Mouse (Mus musculus) lung, postnatal 36 days (tissue): ENCODE results near the gene Ppm1b.

ENCODE experiments used
- DNase-seq: peaks from one replicate; pipeline ENCODE4 v3.0.0; 2022; ENCODE audit warnings: mixed read lengths

Gene Ppm1b

DNA sequence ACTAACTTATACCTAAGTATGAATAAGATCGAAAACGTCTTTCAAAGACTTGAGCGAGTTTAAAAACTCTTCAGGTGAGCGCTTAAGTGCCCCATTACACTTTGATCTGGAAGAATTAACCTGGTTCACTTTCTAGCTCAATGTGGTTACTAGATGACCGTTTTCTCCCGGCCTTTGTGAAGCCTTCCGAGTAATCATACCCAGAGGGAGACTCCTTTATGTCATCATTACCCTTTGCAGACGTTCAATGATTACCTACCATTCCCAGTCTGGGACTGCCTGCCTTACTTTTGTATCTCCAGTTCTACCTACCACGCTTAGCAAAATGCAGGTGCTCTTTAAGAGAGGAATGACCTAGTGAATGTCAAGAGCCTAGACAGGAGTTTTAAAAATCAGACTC is at the start of gene Ppm1b:
Gene Ppm1b, plus strand, starts transcription at position 301 of the 400 bp plus-strand sequence.
- DNase-seq: no peak

DNA sequence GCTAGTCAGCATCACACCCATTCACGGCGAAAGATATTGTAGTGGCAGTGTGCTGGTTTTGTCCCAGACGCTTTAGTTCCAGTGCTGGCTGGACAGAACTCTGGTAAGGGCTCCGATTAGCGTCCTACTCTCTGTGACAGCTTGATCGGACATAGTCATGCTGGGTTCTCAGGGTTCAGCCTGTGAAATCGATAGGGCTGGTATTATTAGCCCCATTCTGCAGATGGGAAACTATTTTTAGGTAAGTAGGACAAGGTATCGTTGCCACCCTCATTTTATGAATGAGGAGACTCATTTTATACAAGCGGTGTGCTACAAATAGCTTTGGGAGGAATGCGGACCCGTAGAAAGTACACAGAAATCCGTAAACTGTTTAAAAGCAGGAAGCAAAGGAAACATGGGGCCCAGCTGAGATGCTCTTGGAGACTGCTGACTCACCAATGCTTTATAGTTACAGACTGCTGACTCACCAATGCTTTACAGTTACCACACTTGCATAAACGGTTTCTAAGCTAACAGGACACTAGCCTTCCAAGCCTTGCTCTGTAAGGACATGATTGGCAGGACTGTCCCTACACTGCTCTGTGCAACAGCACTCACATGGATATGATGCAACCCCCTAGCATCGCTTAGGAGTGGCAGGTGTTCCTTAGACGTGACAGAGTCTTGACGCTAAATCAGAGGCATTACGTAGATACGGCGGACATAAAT is 34.7 kb upstream of the Ppm1b start:
- no peak for DNase-seq

DNA sequence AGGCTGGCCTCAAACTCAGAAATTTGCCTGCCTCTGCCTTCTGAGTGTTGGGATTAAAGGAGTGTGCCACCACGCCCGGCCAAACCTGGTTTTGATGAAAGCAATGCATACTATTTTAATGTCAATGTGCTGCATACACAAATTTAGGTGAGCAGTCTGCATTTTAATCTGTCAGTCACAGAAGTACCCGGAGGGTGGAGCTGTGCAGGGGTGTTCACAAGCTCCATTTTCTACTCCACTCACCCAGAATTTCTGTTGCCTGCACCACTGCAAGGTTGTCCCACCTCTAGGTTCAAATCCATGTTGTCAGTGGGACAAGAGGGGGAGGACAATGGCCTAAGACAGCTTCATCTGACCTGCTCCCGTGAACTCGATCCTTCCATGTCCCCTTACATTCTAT is 31.8 kb upstream of the Ppm1b start:
- no peak for DNase-seq

DNA sequence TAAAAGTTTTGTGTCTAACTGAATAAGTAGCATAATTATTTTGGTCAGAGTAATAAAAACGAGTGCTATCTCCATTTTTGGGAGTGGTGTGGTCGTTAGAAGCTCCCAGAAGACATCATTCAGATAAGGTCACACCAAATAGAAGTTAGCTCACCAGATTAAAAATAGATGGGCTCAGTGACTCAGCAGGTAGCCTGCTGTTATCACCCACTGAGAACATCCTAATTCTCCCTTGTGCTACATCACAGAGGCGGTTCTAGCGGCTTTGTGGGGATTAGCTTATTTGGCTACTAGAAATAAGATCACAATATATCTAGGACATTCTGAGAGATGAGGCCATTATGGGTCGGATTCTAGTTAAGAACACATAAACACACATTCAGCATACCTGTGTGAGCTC is 30.3 kb upstream of the Ppm1b start:
- DNase-seq: no peak

DNA sequence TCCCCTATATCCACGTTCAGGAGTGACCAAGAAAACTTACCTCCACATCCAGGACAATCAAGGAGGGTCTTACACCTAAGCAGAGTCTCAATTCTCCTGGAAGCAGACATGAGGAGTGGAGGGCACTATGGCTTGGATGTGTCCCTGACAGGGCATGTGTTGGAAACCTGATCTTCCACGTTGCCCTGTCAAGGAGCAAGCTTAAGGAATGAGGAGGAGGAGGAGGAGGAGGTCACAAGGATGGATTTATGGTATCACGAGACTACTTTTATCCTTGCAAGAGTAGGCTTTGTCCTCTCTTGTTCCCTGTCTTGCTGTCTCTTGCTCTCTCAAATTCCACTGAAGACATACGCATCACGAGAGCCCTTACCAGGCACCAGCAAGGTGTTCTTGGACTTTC is 29.0 kb upstream of the Ppm1b start:
- DNase-seq: no peak

DNA sequence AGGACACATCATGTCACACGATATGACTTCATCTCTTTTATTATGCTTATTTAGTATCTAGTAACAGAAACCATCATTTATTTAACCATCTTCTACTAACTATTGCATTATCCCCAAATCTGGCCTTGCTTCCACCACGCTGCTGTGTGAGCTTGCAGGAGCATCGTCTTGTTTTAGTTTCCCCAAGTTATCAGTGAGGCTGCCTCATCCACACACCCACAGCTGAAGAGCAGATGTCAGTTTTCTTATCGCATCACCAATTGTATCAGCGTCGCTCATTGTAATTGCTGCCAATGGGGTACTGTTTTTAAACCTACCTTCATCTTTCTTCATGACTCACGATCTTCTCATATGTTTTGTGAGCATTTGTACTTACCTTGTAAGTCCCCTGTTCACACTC is 23.6 kb upstream of the Ppm1b start:
- DNase-seq: no peak

DNA sequence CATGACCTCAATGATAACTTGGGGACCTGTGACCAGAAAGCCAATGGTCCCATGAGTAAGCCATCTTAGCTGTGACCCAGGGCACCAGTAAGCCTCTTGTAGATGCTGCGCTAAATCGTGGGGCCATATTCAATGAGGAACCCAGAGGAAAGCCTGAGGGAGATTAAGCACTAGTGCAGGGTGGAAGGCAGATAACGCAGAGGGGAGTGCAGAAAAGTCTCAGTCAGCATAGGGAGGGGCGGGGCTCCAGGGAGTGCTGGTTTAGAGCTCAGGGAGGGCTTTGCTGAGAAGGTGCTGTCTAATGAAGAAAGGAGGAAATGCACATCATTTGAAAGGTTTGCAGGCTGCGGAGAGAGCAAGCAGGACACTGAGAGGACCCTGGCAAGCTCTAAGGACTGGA is 22.6 kb upstream of the Ppm1b start:
- DNase-seq: no peak

DNA sequence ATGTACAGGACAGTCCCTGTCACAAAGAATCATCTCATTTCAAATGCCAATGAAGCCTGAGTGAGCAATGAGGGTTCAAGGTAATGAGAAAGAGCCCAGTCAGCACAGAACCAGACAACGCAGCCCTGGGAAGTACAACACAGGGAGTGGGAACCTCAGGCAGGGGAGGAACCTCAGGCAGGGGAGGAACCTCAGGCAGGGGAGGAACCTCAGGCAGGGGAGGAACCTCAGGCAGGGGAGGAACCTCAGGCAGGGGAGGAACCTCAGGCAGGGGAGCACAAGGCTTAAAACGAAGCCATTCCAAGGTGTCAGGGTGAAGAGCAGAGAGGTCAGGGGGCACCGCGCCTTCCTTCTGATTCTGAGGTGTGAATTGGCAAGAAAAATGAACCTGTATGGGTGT is 20.9 kb upstream of the Ppm1b start:
- DNase-seq: peak; percentile 1

DNA sequence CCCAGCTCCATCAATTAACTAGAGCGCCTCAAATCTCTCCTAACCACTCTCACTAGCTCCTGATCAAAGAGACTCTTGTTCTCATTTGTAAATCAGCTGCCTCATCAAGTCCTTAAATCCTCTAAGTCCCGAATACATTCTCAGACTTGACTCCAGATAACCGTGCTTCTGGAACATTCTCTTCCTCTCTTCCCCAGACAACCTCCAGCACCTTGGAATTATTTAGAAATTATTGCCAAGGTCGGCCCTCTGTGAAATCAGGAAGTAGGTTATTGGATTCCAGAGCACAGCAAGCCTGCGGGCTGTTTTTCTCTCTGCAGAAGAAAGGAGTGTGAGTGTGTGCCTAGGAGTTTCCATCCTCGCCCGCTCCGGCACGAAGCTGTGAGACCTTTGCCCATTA is 20.2 kb upstream of the Ppm1b start:
- DNase-seq: no peak

DNA sequence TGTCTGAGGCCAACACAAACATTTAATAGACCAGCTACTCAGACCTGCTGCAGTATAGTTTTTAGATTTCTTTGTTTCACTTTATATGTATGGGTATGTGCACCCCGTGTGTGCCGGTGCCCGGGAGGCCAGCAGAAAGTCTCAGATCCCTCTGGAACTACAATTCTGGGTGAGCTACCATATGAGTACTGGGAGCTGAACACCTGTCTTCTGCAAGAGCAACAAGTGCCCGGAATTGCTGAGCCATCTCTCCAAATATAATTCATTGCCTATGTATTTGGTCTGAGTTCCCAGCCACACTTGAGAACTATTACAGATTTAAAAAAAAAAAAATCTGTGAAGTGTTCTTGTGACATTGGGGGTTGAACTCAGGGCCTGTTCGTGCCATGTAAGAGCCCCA is 19.7 kb upstream of the Ppm1b start:
- DNase-seq: no peak

DNA sequence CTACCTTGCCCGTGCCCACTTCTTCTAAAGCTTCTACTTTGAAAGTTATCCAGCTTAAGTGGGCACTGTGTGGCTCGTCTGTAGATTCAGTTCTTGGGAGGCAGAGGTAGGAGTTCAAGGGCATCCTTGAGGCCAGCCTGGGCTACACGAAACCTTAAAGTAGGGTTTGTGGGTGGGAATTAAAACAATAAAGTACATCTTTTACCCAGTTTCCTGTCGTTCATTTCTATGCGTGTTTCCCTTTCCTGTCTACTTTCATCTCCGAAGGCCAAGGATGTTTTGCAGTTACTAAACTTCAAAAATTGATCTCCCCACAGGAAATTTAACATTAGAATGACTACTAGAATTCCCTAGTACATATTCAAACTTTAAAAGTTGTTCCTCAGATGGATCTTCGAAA is 19.3 kb upstream of the Ppm1b start:
- no peak for DNase-seq

DNA sequence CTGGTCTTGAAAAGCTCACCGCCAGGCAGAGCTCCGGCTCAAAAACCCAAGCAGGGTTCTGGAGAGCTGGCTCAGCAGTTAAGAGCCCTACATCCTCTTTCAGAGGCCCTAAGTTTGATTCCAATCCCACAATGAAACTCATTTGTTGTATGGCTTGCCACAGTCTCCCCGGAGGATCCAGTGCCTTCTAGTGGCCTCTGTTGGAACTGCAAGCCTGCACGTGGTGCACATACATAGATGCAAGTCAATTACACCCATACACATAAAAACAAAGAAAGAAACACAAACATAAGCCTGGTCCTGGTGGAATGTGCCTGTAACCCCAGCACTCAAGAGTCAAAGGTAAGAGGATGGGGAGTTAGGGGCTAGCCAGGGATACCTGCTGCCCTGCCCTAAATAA is 18.3 kb upstream of the Ppm1b start:
- DNase-seq: no peak

DNA sequence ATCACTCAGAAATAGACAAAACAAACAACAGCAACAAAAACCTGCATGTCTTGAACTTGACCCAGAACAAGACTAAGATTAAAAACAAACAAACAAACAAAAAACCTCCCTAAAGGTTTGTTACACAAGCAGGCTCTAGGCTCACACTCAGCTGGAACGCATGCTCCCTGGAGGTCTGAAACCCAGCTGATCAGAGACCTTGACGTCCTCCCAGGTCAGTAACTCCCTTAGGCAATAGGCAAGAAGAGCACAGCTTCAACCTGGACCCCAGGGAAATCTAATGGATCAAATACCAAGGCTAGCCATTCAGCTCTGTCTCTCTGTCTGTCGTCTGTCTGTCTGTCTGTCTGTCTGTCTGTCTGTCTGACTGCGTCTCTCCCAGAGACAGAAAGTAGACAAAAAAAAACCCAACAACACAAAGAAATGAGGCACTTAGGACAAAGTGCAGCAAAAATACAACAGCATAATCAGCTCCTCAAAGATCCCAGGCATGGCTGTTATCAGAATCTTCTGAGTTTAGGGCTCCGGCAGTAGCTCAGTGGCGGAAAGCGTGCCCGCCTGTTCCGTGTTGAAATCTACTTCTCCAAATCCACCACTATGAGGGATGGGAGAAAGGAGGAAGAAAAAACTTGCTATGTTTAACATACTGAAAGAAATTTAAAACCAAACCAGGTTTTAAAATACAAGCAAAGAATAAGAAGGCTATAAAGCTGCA is 16.4 kb upstream of the Ppm1b start:
- no peak for DNase-seq

DNA sequence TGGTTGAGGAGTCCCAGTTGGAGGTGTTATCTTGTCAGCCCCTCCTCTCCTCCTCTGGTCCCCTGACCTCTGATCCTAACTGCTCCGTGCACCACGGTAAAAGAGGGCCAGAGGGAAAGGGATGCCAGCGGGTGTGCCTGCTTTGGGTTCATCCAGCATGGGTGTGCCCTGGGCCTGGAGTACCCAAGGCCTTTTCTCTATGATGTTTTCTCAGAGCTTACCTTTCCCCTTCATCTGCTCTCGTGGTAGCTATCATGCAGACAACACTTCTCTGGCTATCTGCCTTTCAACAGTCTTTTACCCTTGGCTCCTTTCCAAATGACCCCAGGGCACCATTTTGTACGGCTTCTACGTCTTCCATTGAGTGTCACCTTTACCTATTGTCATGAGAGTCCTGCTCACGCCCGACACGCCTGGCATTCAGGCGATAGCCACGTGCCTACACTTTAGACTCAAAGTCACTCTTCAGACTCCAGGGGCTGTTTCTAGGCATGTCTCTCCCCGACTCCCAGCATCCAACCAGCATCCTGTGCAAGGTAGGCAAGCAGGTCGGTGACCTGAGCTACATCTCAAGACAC is 15.2 kb upstream of the Ppm1b start:
- DNase-seq: no peak

DNA sequence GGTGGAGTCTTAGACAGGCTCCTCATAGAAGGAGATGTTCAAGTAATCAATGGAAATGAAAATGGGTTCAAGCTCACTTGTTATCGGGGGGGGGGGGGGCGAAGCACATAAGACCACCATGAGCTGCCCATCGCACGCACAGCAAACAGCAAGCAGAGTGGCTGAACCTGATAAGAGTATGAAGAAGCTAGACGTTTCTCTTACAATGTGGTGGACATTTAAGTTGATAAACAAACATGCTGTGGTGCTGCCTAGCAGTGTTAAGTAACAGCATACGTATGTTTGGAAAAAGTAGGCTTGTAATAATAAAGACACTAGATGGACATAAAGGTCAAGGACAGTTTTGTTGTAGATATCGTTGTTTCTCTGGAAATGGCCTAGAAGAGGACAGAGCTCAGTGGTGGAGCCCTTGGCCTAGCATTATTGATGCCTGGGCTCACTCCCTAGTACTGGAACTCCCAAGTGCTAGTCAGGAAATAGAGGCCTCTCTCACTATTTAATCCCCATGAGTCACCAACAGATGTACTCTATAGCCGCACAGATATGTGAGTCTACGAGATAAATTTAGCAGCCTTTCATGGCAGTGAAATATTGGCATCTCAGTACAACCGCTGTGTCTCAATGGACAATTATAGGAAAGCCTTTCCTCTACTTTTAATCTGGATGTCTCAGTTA is 14.0 kb upstream of the Ppm1b start:
- DNase-seq: no peak

DNA sequence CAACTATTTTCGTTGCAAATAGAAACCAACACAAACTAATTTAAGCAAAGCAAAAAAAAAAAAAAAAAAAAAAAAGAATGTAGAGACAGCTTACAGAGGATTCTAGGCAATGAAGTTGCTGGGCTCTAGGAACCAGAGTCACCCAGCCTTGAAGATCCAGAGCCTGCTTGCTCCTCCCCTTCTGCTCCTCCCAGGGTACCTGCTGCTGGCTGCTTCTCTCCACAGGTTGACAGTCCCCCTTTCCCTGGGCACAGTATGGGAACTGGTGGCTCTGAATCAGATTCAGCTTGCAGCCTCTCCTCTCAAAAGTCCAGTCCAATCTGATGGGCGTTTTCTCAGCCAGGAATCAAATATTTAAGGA is 13.5 kb upstream of the Ppm1b start:
- no peak for DNase-seq

DNA sequence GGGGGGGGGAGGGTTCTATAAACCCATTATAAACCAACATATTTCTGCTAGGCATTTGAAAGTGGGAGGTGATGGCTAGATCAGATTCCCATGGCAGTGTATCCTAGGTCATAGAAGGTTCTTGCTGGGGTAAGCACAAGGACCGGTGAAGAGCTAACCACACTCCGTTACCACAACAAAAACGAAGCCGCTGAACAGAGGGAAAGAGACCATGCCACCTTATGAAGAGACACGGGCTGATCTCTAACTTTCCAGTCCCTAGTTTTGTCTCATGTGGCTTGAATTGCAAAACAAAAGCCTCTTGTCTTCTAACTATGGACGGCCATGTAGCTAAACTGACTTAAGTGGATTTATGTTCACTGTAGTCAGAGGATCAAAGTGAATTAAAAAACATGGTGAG is 12.2 kb upstream of the Ppm1b start:
- DNase-seq: no peak

DNA sequence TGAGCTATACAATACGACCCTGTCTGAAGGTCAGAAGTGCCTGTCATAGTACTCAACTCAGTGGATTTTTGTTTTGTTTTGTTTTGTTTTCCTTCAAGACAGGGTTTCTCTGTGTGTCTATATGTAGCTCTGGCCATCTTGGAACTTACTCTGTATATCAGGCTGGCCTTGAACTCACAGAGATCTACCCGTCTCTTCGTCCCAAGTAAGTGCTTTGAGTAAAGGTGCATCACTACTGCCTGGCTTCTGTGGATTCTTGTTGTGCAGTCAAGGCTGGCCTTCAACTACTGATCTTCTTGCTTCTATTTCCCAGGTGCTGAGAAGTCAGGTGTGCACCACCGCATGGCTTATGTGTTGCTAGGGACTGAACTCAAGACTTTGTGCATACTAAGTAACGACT is 4.0 kb upstream of the Ppm1b start:
- DNase-seq: no peak

DNA sequence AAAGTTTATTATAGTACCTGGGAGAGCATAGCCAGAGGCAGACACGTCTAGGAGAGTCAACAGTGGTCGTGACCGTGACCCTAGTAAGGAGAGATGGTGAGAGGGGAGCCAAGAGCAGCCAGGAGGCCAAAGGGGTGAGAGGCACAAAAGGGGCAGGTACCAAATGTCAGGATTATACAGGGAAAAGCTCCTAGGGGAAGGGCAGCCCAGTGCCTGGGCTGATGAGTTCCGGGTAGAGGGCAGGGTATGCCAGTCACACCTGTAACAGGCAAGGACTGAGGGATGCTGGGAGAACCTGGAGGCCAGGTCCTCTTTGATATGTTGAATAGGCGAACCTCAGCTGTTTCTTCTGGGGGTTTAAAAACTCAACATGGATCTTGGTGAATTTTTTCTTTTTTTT is 2.8 kb upstream of the Ppm1b start:
- no peak for DNase-seq

DNA sequence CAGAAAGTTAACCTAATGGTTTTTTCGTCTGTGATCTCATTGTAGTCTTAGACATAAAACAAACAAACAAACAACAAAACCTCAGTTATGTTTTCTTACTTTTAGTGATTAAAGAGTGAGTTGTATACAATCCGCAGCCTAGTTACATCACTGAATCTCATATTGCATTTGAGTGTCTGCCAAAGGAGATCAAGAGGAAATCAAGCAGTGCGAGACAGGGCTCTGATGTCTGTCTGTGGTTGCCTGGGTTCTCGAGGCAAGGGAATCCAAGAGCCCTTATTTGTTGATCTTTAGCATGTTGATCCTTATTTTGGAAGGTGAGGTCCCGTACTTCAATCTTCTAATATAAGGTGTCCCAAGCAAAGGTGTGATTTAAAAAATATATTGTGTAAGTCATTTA is 1.7 kb upstream of the Ppm1b start:
- DNase-seq: no peak

DNA sequence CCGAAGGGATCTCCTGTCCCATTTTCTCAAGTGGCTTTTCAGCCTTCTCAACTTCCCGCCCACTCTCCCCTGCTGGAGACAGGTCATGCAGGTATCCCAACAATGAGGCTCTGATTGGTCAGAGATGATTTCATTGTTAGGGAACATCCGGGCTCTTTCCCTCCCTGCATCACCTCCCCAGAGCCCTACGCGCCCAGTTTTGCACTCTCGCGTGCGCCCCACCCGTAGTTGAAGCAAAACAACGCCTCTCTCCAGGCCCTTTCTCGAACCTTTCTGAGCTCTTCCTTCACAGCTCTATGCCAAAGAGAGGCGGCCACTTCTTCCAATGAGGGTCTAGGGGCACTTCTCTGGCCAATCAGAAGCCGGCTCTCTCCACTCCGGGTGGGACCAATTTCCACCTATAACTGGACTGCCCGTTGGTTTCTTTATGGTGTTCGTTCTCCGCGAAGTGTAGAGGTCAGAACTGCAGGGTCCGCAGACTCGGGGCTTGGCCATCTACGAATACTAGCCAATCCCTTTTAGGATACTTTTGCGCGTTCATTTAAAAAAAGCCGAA is 468 bp downstream of the Ppm1b start:
- peak; percentile 93 for DNase-seq

DNA sequence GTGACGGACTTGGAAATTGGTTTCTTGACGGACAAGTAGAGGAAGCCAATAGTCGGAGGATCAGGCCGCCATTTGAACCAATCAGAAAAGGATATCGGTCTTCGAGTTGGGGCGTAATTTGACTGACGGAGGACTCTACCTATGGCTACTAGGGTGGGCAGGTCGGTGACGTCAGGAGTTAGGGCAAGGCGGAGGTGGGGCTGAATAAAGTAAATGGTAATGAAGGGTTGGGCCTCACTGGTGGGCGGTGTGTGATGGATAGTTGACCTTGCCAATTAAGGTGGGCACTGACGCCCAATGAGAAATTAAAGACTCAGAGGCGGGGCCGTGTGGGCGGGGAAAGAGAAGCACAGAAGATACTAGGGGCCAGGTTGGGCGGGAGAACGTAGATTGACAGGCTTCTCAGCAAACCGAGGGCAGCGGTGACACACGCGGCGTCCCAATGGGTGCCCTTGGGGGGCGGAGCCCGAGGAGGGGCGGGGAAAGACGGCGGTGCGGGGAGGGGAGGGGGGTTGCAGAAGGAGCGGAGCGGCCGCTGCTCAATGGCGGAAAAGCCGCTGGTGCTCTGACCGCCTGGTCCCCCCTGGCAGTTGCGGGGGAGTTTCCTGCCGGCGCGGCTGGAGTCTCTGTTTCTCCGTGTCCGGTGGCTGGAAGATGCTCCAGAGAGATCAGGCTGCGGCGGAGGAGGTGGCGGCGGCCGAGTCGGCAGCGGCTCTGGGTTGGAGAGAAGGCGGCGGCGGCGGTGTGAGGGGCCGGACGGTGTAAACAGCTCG is 1.1 kb downstream of the Ppm1b start:
- DNase-seq: peak; percentile 100

DNA sequence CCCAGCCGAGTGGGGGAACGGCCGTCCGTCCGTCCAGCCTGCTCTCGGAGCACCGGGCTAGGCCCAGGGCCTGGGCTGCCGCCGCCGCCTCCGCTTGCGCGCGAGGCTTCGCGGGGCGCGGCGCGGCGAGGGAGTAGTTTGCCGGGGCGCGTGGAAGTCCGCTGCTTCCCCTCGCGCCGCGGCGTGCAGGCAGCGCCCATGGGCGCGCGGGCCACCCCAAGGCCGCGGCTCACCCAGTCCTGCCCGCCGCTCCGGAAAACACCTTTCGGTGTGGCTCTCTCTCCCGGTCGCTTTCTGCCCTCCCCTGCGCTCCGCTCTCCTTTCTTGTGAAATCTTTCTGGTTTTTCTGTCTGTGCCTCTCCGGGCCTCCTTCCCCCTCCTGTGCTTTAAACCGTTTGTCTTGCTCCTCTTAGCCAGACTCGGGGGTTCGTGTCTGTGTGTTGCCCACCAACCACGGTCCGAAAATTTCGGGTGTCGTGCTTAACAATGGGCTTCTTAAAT is 1.9 kb downstream of the Ppm1b start:
- DNase-seq: peak; percentile 25
